Mouse (Mus musculus): ENCODE measurements around the gene Tmem177. TPM values are rescaled to one million over a fixed set of nuclear protein-coding genes. Genes with fewer than 3 reads are reported as not detected.
A peak's percentile ranks its signal among the peaks of the same experiment; 100 is the strongest.

Gene Tmem177
- total and polyA plus RNA-seq, 2 experiments from 2014 or later, result 3.5 to 5.7 TPM

GRCm38 (mm10) chr1:119893600-119893999 is 19.4 kb downstream of the Tmem177 start:
- H3K9me3 ChIP-seq (ENCODE audit: low read length), result no peaks in the 10 kb centered on the region
- WGBS, result 92% methylated on average over 3 of the region's 3 CpGs
- no peaks in the 10 kb centered on the region for H3K36me3 ChIP-seq (ENCODE audit: insufficient read depth, low read length)
- H3K4me2 ChIP-seq (ENCODE audit: low read depth, low read length, poor library complexity, severe bottlenecking), result no peak overlapping the region
- no peaks in the 10 kb centered on the region for H3K4me1 ChIP-seq (ENCODE audit: insufficient read depth, low read length)
- no peak for TF ChIP-seq CTCF (IDR thresholded peaks at IDR 0.05)
- no peak overlapping the region for H3K9ac ChIP-seq (replicated peaks; ENCODE audit: low read length, poor library complexity, severe bottlenecking)
- no peaks in the 10 kb centered on the region for H3K27me3 ChIP-seq (ENCODE audit: insufficient read depth, low read length)
- no peak for DNase-seq (ENCODE audit: low spot score)
- ATAC-seq (ENCODE audit: low FRiP score), result no peak
- no peak overlapping the region for H3K27ac ChIP-seq (ENCODE audit: low read depth, low read length)
- no peak overlapping the region for H3K4me3 ChIP-seq (ENCODE audit: low read depth, low read length)

- Histone ChIP-seq H3K4me1 (ENCODE audit: insufficient read depth, low read length) (no peaks in the 10 kb centered on the region), H3K9ac (replicated peaks; ENCODE audit: low read length, poor library complexity, severe bottlenecking) (no peak overlapping the region), H3K4me3 (ENCODE audit: low read depth, low read length) (no peak overlapping the region), H3K27ac (ENCODE audit: low read depth, low read length) (no peak overlapping the region), H3K36me3 (ENCODE audit: insufficient read depth, low read length) (no peaks in the 10 kb centered on the region), H3K27me3 (ENCODE audit: insufficient read depth, low read length) (no peaks in the 10 kb centered on the region), H3K4me2 (ENCODE audit: low read depth, low read length, poor library complexity, severe bottlenecking) (no peak overlapping the region), H3K9me3 (ENCODE audit: low read length) (no peaks in the 10 kb centered on the region)
- no peak for DNase-seq (ENCODE audit: low spot score)
- no peak for ATAC-seq (ENCODE audit: low FRiP score)
- TF ChIP-seq CTCF (IDR thresholded peaks at IDR 0.05), result 0 out of 2 replicates have a peak, but pooled peaks have one; percentile 12
- WGBS, result 74% methylated on average over 6 of the region's 6 CpGs
These were observed 20.1 kb downstream of the Tmem177 start for GRCm38 (mm10) chr1:119892933-119893332.

- Histone ChIP-seq H3K27ac (ENCODE audit: low read depth, low read length) (no peak overlapping the region), H3K36me3 (ENCODE audit: insufficient read depth, low read length) (no peaks in the 10 kb centered on the region), H3K27me3 (ENCODE audit: insufficient read depth, low read length) (no peaks in the 10 kb centered on the region), H3K9me3 (ENCODE audit: low read length) (no peaks in the 10 kb centered on the region), H3K9ac (replicated peaks; ENCODE audit: low read length, poor library complexity, severe bottlenecking) (no peak overlapping the region), H3K4me3 (ENCODE audit: low read depth, low read length) (no peak overlapping the region), H3K4me1 (ENCODE audit: insufficient read depth, low read length) (no peaks in the 10 kb centered on the region), H3K4me2 (ENCODE audit: low read depth, low read length, poor library complexity, severe bottlenecking) (no peak overlapping the region)
- WGBS, result 70% methylated on average over 4 of the region's 4 CpGs
- DNase-seq (ENCODE audit: low spot score), result no peak
- TF ChIP-seq CTCF (IDR thresholded peaks at IDR 0.05), result no peak
- ATAC-seq (ENCODE audit: low FRiP score), result no peak; the same call in 1 of the 2 replicates
These were observed 21.1 kb downstream of the Tmem177 start for GRCm38 (mm10) chr1:119891865-119892264.

- H3K9ac ChIP-seq (replicated peaks; ENCODE audit: low read length, poor library complexity, severe bottlenecking), result no peak overlapping the region
- no peak overlapping the region for H3K27ac ChIP-seq (ENCODE audit: low read depth, low read length)
- DNase-seq (ENCODE audit: low spot score) (no peak), ATAC-seq (ENCODE audit: low FRiP score) (no peak)
- WGBS, result 90% methylated on average over 9 of the region's 9 CpGs
- no peaks in the 10 kb centered on the region for H3K27me3 ChIP-seq (ENCODE audit: insufficient read depth, low read length)
- no peak for TF ChIP-seq CTCF (IDR thresholded peaks at IDR 0.05)
- no peaks in the 10 kb centered on the region for H3K9me3 ChIP-seq (ENCODE audit: low read length)
- H3K4me1 ChIP-seq (ENCODE audit: insufficient read depth, low read length), result no peaks in the 10 kb centered on the region
- no peak overlapping the region for H3K4me3 ChIP-seq (ENCODE audit: low read depth, low read length)
- no peak overlapping the region for H3K4me2 ChIP-seq (ENCODE audit: low read depth, low read length, poor library complexity, severe bottlenecking)
- no peaks in the 10 kb centered on the region for H3K36me3 ChIP-seq (ENCODE audit: insufficient read depth, low read length)
These were observed 21.9 kb downstream of the Tmem177 start for GRCm38 (mm10) chr1:119891149-119891548.

GRCm38 (mm10) chr1:119889347-119889746 is 23.7 kb downstream of the Tmem177 start:
- no peak overlapping the region for H3K4me3 ChIP-seq (ENCODE audit: low read depth, low read length)
- H3K27me3 ChIP-seq (ENCODE audit: insufficient read depth, low read length), result no peaks in the 10 kb centered on the region
- DNase-seq (ENCODE audit: low spot score) (no peak), ATAC-seq (ENCODE audit: low FRiP score) (no peak)
- H3K9ac ChIP-seq (replicated peaks; ENCODE audit: low read length, poor library complexity, severe bottlenecking), result no peak overlapping the region; the same call in 1 of the 2 replicates
- no peak for TF ChIP-seq CTCF (IDR thresholded peaks at IDR 0.05)
- no peaks in the 10 kb centered on the region for H3K4me1 ChIP-seq (ENCODE audit: insufficient read depth, low read length)
- no peaks in the 10 kb centered on the region for H3K36me3 ChIP-seq (ENCODE audit: insufficient read depth, low read length)
- H3K4me2 ChIP-seq (ENCODE audit: low read depth, low read length, poor library complexity, severe bottlenecking), result no peak overlapping the region
- whole genome bisulfite sequencing, result 71% methylated on average over 16 of the region's 16 CpGs
- H3K27ac ChIP-seq (ENCODE audit: low read depth, low read length), result no peak overlapping the region
- H3K9me3 ChIP-seq (ENCODE audit: low read length), result no peaks in the 10 kb centered on the region

- DNase-seq (ENCODE audit: low spot score), result no peak
- WGBS, result 61% methylated on average over 7 of the region's 7 CpGs
- no peak for TF ChIP-seq CTCF (IDR thresholded peaks at IDR 0.05)
- H3K4me3 ChIP-seq (ENCODE audit: low read depth, low read length), result no peak overlapping the region
- no peak overlapping the region for H3K4me2 ChIP-seq (ENCODE audit: low read depth, low read length, poor library complexity, severe bottlenecking)
- H3K27me3 ChIP-seq (ENCODE audit: insufficient read depth, low read length), result no peaks in the 10 kb centered on the region
- H3K36me3 ChIP-seq (ENCODE audit: insufficient read depth, low read length), result no peaks in the 10 kb centered on the region
- ATAC-seq (ENCODE audit: low FRiP score), result no peak
- no peaks in the 10 kb centered on the region for H3K4me1 ChIP-seq (ENCODE audit: insufficient read depth, low read length)
- H3K27ac ChIP-seq (ENCODE audit: low read depth, low read length), result no peak overlapping the region
- no peaks in the 10 kb centered on the region for H3K9me3 ChIP-seq (ENCODE audit: low read length)
- H3K9ac ChIP-seq (replicated peaks; ENCODE audit: low read length, poor library complexity, severe bottlenecking), result no peak overlapping the region
These were observed 26.7 kb downstream of the Tmem177 start for GRCm38 (mm10) chr1:119886320-119886719.
